Mouse (Mus musculus) spleen, adult 2 months (tissue): Measurements from ENCODE around the gene Fbxw10.

Experiments used
- CTCF ChIP-seq: fragments of 200-500 bp; IDR thresholded peaks from 2 replicates; pipeline ENCODE4 v1.5.1; 2011; ENCODE audit warnings: mild to moderate bottlenecking, inconsistent platforms; ENCODE audit not compliant: insufficient read depth, insufficient read length, insufficient replicate concordance; ENCODE audit errors: extremely low read depth
- POLR2A ChIP-seq: fragments of 200-500 bp; IDR thresholded peaks from 2 replicates; pipeline ENCODE4 v1.6.1; 2011; ENCODE audit warnings: low read depth, low read length, inconsistent platforms

DNA sequence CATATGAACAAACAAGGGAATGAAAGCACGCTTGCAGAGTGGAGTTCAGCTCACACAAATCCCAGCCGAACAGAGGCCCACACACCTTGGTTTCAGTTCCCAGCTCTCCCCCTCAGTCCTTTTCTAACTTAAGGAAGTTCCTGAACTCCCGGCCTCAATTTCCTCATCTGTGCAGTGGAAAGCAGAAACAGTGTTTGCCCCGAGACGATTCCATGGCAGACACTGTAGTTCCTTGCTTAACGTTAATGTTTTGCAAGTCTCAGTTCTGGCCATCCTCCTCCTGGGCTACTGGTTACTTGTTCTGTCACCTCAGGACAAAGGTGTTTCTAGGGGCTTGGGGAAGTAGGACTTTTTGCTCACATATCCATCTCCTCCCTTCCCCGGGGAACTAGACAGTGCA is 19.8 kb downstream of the Fbxw10 start:
- TF ChIP-seq CTCF (no peak), POLR2A (no peak)
